Mouse (Mus musculus): Measurements from ENCODE around the gene Aprt.

DNA sequence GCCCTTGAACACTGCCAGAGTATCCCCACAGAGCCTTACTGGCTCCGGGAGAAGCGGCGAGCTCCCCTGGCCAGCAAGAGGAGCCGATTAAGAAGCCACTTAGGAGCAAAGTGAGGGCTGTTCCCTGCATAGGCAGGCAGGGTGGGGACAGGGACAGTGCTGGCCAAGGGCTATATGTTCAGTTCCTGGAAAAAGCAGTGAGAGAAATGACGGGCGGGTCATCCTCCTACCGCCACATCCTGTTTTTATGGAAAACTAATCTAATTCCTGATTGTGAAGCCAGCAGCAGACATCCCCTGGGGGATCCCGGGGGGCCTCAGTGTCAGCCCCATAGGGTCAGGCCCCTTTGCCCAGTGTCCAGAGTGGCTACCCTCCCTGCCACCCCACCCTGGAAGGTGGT, 45.4 kb downstream of the Aprt start:
- TF ChIP-seq MYC (IDR thresholded peaks at IDR 0.05; ENCODE audit: low read depth, low read length) (no peak), RCOR1 (IDR thresholded peaks at IDR 0.05; ENCODE audit: low read depth, low read length) (no peak), JUND (IDR thresholded peaks at IDR 0.05; ENCODE audit: low read depth, low read length) (no peak), POLR2A (IDR thresholded peaks at IDR 0.05; ENCODE audit: control insufficient read depth in 1 of 2, insufficient read depth in 1 of 2, low read depth in 1 of 2, low read length in 2 of 2, poor library complexity in 1 of 2) (no peak), GATA1 (IDR thresholded peaks at IDR 0.05; ENCODE audit: low read depth, low read length) (no peak), EP300 (IDR thresholded peaks at IDR 0.05; ENCODE audit: low read depth in 1 of 2, low read length in 2 of 2) (no peak)

All from MEL (cell line).